Mouse (Mus musculus) lung, embryonic 15.5 days (tissue): ENCODE data around the gene Drg1. TPM values are rescaled to one million over a fixed set of nuclear protein-coding genes. Genes with fewer than 3 reads are reported as not detected.
A peak's percentile ranks its signal among the peaks of the same experiment; 100 is the strongest.
"Not testable (repeated sequence)": the region's sequence is repeated elsewhere in the genome, so short reads cannot be mapped to it uniquely, and the experiment has no call there.

Experiments used
- ATAC-seq: fragments of 200-750 bp; cut with Nextera tagmentation; 2 replicates; pipeline ENCODE4 v1.8.0; 2017; ENCODE audit warnings: moderate number of reproducible peaks, borderline replicate concordance; ENCODE audit not compliant: low FRiP score, low TSS enrichment; ENCODE audit errors: extremely low read depth
- H3K27ac ChIP-seq: fragments of 300-500 bp; sonication (generic); 2 replicates; pipeline ENCODE4 v1.5.1; 2015; ENCODE audit warnings: moderate library complexity, mild to moderate bottlenecking, inconsistent platforms
- H3K27me3 ChIP-seq: fragments of 300-500 bp; sonication (generic); 2 replicates; pipeline ENCODE4 v1.6.1; 2015; ENCODE audit warnings: inconsistent platforms
- H3K36me3 ChIP-seq: fragments of 300-500 bp; sonication (generic); 2 replicates; pipeline ENCODE4 v1.6.1; 2015; ENCODE audit warnings: inconsistent platforms
- H3K4me1 ChIP-seq: fragments of 300-500 bp; sonication (generic); 2 replicates; pipeline ENCODE4 v1.6.1; 2015; ENCODE audit warnings: inconsistent platforms
- H3K4me2 ChIP-seq: fragments of 300-500 bp; sonication (generic); 2 replicates; pipeline ENCODE4 v1.6.1; 2015; ENCODE audit warnings: inconsistent platforms, mild to moderate bottlenecking, moderate library complexity
- H3K4me3 ChIP-seq: fragments of 300-500 bp; sonication (generic); 2 replicates; pipeline ENCODE4 v1.5.1; 2015; ENCODE audit warnings: mild to moderate bottlenecking, inconsistent platforms
- H3K9ac ChIP-seq: fragments of 300-500 bp; sonication (generic); 2 replicates; pipeline ENCODE4 v1.6.1; 2015; ENCODE audit warnings: inconsistent platforms
- H3K9me3 ChIP-seq: fragments of 300-500 bp; sonication (generic); 2 replicates; pipeline ENCODE4 v1.6.1; 2016; ENCODE audit warnings: inconsistent platforms
- WGBS: fragments of 180-500 bp; shearing (Covaris S2); methylation state at CpG from one replicate; pipeline ENCODE4 v1.1.7; 2015; 5-methylcytosine and 5-hydroxymethylcytosine counted together
- polyA plus RNA-seq: library from polyadenylated mRNA; unstranded; fragments of >200 nt; fragmentation: Nextera tagmentation; extraction: Ambion mirVana; gene quantifications from 2 replicates; pipeline ENCODE4 v1.2.1, GENCODE M21; 2015

Drg1 gene
- polyA plus RNA-seq, 1 experiment from 2014 or later, result 251 TPM

DNA sequence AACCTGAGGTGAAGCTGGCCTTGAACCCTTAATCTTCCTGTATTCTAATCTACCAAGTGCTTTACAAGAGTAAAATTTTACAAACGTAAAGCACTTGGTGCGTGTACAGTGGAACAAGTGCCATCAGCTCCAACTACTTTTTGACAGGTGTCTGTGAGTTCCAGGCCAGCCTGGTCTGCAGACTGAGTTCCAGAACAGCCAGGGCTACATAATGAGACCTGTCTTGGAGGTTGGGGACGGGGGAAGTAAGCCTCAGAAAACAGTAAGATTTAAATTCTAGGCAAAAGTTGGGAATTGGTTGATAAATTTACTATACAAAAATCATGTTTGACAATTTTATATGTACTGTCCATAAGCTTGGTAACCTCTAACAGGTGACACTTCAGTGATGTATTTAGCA, 61.0 kb downstream of the Drg1 start:
- Histone ChIP-seq H3K27me3 (no peaks in the 10 kb centered on the region), H3K4me2 (no peak overlapping the region), H3K9ac (no peak overlapping the region), H3K4me3 (no peak overlapping the region), H3K27ac (no peak overlapping the region), H3K36me3 (peaks cover 42% of the 10 kb centered on the region), H3K9me3 (no peaks in the 10 kb centered on the region), H3K4me1 (0 out of 2 replicates have a peak, but pooled peaks cover 6% of the 10 kb centered on the region)
- no peak for ATAC-seq
- 83% methylated on average over 3 of the region's 3 CpGs for WGBS

DNA sequence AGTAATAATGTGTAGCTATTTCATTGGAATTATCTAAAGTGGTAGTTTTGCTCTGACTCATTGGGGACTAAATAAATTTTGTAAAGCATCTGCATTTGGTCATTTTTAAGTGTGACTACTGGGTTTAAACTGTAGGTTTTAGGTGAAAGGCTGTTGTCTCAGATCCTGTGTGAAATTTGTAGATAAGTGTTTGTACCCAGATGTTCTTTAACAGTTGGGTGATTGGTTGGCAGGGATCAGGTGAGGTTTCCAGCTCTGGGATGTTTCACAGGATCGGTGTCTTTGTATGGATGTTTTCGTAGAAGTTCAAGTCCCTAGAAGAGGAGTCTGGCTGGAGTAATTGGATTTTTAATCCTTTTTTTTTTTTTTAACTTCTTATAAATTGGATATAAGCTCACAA, 62.4 kb downstream of the Drg1 start:
- H3K27me3 ChIP-seq, result no peaks in the 10 kb centered on the region
- H3K9me3 ChIP-seq, result no peaks in the 10 kb centered on the region
- no peak overlapping the region for H3K27ac ChIP-seq
- peak overlapping the region; percentile 35; the same call in 1 of the 2 replicates for H3K4me2 ChIP-seq
- WGBS, result 75% methylated on average over 2 of the region's 2 CpGs
- ATAC-seq, result no peak
- H3K36me3 ChIP-seq, result peaks cover 36% of the 10 kb centered on the region
- H3K9ac ChIP-seq, result no peak overlapping the region
- H3K4me3 ChIP-seq, result peak overlapping the region; percentile 43
- 0 out of 2 replicates have a peak, but pooled peaks cover 6% of the 10 kb centered on the region for H3K4me1 ChIP-seq

DNA sequence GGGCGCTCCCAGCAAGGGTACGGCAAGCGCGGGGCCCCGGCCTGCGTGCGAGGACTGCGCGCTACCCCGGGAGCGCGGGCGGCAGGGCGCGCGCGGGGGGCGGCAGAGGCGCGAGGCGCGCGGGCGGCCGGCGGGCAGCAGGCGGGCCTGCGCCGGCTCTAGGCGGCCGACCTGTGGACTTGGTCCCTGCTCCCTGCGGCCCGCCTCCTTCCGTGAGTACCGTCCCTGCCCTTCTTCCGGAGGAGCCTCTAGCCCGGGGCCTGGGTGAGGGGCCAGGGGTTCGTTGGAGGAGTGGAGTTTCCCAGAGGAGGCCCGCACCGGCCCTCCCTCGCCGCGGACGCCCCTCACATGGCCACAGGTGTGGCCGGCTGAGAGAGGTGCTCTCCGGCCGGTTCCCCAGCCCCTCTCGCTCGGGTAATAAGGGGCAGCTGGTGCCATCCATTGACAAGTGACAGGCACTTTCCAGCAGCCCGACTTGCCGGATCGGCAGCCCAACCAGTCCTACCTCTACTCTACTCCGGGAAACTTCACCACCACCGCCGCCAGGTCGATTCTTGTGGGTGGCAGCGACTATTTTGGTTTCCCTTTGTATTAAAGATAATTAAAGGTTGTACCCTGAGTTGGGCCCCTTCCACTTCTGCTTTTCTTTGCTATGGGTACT, 63.3 kb downstream of the Drg1 start:
- peak overlapping the region; percentile 43 for H3K4me3 ChIP-seq
- H3K9ac ChIP-seq, result peak overlapping the region; percentile 39
- peak; percentile 10 for ATAC-seq
- H3K4me1 ChIP-seq, result 0 out of 2 replicates have a peak, but pooled peaks cover 6% of the 10 kb centered on the region
- no peaks in the 10 kb centered on the region for H3K27me3 ChIP-seq
- no peaks in the 10 kb centered on the region for H3K9me3 ChIP-seq
- WGBS, result under 1% methylated on average over 42 of the region's 57 CpGs
- peaks cover 30% of the 10 kb centered on the region for H3K36me3 ChIP-seq
- peak overlapping the region; percentile 35 for H3K4me2 ChIP-seq
- H3K27ac ChIP-seq, result peak overlapping the region; percentile 12

GRCm38 (mm10) chr11:3202231-3202701, 63.9 kb downstream of the Drg1 start, which contains the start of gene Eif4enif1:
Eif4enif1 (plus strand) TSS chr11:3202392.
- peak within 1 kb of the TSS; percentile 21 for H3K27ac ChIP-seq
- H3K36me3 ChIP-seq, result peaks cover 24% of the 10 kb centered on the region
- peak within 1 kb of the TSS; percentile 35 for H3K4me2 ChIP-seq
- ATAC-seq, result peak; percentile 75
- peak within 1 kb of the TSS; percentile 39 for H3K9ac ChIP-seq
- peak within 1 kb of the TSS; percentile 43 for H3K4me3 ChIP-seq
- WGBS, result under 1% methylated on average over 38 of the region's 57 CpGs
- H3K4me1 ChIP-seq, result 0 out of 2 replicates have a peak, but pooled peaks cover 6% of the 10 kb centered on the region
- H3K9me3 ChIP-seq, result no peaks in the 10 kb centered on the region
- no peaks in the 10 kb centered on the region for H3K27me3 ChIP-seq

GRCm38 (mm10) chr11:3201326-3202230, 64.6 kb downstream of the Drg1 start:
- Histone ChIP-seq H3K36me3 (peaks cover 17% of the 10 kb centered on the region), H3K9ac (peak overlapping the region; percentile 1; the same call in 1 of the 2 replicates), H3K4me3 (peak overlapping the region; percentile 43), H3K9me3 (no peaks in the 10 kb centered on the region), H3K27me3 (no peaks in the 10 kb centered on the region), H3K4me1 (0 out of 2 replicates have a peak, but pooled peaks cover 6% of the 10 kb centered on the region), H3K27ac (no peak overlapping the region), H3K4me2 (peak overlapping the region; percentile 25)
- ATAC-seq, result no peak
- WGBS, result 5% methylated on average over 16 of the region's 16 CpGs

GRCm38 (mm10) chr11:3200636-3201035, 65.6 kb downstream of the Drg1 start:
- not testable (repeated sequence) for H3K27me3 ChIP-seq, H3K4me2 ChIP-seq, H3K9ac ChIP-seq, H3K36me3 ChIP-seq, H3K27ac ChIP-seq, H3K4me1 ChIP-seq, H3K9me3 ChIP-seq, ATAC-seq, H3K4me3 ChIP-seq
- 98% methylated on average over 5 of the region's 7 CpGs for WGBS

DNA sequence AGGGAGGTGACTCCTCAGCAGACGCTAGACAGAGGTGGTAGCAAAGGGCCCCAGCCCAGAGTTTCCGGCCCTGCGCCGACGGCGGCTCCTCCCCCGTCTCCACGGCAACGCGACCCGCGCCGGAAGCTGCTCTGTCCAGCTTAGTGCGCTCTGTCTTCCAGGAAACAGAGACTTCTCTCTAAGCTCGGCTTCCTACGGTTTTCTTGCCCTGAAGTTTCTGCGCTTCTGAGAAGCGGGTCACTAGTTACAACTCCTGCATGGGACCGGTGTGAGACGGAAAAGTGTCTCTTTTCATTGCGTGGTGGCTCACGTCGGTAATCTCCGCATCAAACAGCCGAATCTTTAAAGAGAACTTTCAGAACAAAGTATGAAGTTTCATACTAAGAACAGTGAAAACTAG, 72.9 kb downstream of the Drg1 start, which contains the start of gene Sfi1:
Sfi1 (minus strand) TSS at position 101 of the 400 bp plus-strand sequence.
- Histone ChIP-seq H3K4me2 (no peak within 1 kb of the TSS), H3K27me3 (no peaks in the 10 kb centered on the region), H3K4me3 (no peak within 1 kb of the TSS), H3K9me3 (no peaks in the 10 kb centered on the region), H3K36me3 (no peaks in the 10 kb centered on the region), H3K9ac (no peak within 1 kb of the TSS), H3K27ac (no peak within 1 kb of the TSS), H3K4me1 (no peaks in the 10 kb centered on the region)
- 83% methylated on average over 25 of the region's 25 CpGs for WGBS
- ATAC-seq, result no peak

- not testable (repeated sequence) for H3K27me3 ChIP-seq, H3K9me3 ChIP-seq, H3K9ac ChIP-seq, H3K36me3 ChIP-seq, H3K4me1 ChIP-seq, H3K4me2 ChIP-seq, H3K4me3 ChIP-seq, H3K27ac ChIP-seq, ATAC-seq
- WGBS, result 74% methylated on average over 1 of the region's 1 CpGs
These were observed 83.5 kb downstream of the Drg1 start for GRCm38 (mm10) chr11:3182707-3183106.

DNA sequence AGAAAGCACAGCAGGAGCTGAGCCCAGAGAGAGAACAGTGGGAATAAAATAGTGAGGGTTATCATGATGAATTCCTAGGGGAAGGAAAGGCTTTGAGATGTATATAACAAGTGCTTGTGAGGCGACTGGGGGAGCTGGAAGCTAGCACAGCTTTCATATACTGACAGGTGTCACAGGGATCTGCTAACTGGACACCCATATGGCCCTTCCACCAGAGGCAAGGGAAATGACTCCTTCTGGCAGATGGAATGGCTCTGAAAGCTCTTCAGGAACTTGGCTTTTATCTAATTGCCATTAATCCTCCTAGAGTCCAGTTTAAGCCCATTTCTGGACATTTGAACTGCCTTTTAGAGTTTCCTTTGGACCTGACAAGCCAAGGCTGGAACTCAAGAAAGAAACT, 84.2 kb downstream of the Drg1 start:
- not testable (repeated sequence) for H3K4me3 ChIP-seq, H3K9me3 ChIP-seq, H3K4me2 ChIP-seq, H3K4me1 ChIP-seq, H3K9ac ChIP-seq, H3K27ac ChIP-seq, H3K36me3 ChIP-seq, H3K27me3 ChIP-seq, ATAC-seq
- 56% methylated on average over 1 of the region's 1 CpGs for WGBS

DNA sequence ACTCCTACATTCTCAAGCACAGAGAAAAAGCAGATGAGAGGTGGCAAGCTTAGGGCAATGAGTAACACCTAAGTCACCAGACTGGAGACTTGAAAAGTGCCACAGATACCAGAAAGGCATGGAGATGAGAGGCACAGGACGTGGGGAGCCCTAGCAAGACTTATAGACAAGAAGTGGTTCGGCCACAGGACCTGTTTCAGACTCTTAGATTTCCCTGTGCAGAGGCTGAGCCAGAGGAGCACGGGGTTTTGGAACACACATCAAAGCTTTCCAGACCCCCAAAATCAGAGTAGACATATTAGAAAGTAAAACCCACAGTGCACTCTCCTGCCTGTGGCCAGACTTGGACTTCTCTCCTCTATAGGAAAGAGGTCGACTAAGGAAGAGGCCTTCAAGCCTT, 85.0 kb downstream of the Drg1 start:
- not testable (repeated sequence) for H3K4me1 ChIP-seq, H3K4me2 ChIP-seq, H3K9me3 ChIP-seq, H3K9ac ChIP-seq, ATAC-seq, H3K27me3 ChIP-seq, H3K36me3 ChIP-seq, H3K4me3 ChIP-seq, H3K27ac ChIP-seq
- WGBS, result 44% methylated on average over 4 of the region's 4 CpGs

DNA sequence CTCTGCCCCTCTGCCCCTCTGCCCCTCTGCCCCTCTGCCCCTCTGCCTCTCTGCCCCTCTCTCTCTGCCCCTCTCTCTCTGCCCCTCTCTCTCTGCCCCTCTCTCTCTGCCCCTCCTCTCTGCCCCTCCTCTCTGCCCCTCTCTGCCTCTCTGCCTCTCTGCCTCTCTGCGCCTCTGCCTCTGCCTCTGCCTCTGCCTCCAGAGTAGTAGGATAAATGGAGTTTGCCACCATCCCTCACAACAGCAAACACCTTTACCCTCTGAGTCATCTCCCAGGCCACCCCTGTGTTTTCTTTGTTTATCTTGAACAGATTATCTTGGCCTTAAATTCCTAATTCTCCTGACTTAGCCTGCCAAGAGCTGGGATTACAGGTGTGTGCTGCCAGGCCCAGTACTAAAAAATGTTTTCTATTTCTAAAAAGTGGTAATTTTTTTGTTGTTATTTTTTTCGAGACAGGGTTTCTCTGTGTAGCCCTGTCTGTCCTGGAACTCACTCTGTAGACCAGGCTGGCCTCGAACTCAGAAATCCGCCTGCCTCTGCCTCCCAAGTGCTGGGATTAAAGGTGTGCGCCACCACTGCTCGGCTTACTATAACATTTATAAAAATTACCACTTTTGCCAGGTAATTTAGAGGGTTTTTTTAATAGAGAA, 85.6 kb downstream of the Drg1 start:
- WGBS, result 69% methylated on average over 6 of the region's 6 CpGs
- H3K27me3 ChIP-seq, H3K4me2 ChIP-seq, H3K9ac ChIP-seq, H3K4me3 ChIP-seq, H3K4me1 ChIP-seq, ATAC-seq, H3K36me3 ChIP-seq, H3K27ac ChIP-seq, H3K9me3 ChIP-seq: not testable (repeated sequence)
